Mouse (Mus musculus) CH12.LX (cell line): ENCODE results near the gene Srsf10.

Experiments
- CTCF ChIP-seq, 2 experiments: IDR thresholded peaks in 1 of 2; conservative IDR thresholded peaks in 1 of 2; 2 replicates each; pipeline ENCODE4 v1.5.1; 2011 to 2012; ENCODE audit warnings: low read depth in 2 of 2, low read length in 2 of 2, improper control_type of control experiment in 1 of 2, inconsistent platforms in 1 of 2, mild to moderate bottlenecking in 1 of 2, moderate library complexity in 1 of 2
- HCFC1 ChIP-seq: IDR thresholded peaks from 2 replicates; pipeline ENCODE4 v1.6.1; 2012; ENCODE audit warnings: low read depth, mild to moderate bottlenecking, inconsistent platforms, low read length, improper control_type of control experiment
- JUND ChIP-seq: conservative IDR thresholded peaks from 2 replicates; pipeline ENCODE4 v1.6.1; 2011; ENCODE audit warnings: low read depth, low read length, improper control_type of control experiment
- MEF2A ChIP-seq: IDR thresholded peaks from 2 replicates; pipeline ENCODE4 v1.6.1; 2014; ENCODE audit warnings: low read depth, mild to moderate bottlenecking, inconsistent platforms, low read length, improper control_type of control experiment, borderline replicate concordance

- TF ChIP-seq HCFC1, result no peak
- TF ChIP-seq CTCF (conservative IDR thresholded peaks at IDR 0.05 in 1 of 2, IDR thresholded peaks at IDR 0.05 in 1 of 2; ENCODE audit: low read depth in 2 of 2, low read length in 2 of 2), result no peak
- no peak for TF ChIP-seq JUND
- TF ChIP-seq MEF2A, result no peak
Measured at GRCm38 (mm10) chr4:135853987-135854546, 1.5 kb upstream of the Srsf10 start.
